Mouse (Mus musculus) neural tube, embryonic 11.5 days (tissue): ENCODE results near the gene Aars2. TPM values are rescaled to one million over a fixed set of nuclear protein-coding genes. Genes with fewer than 3 reads are reported as not detected.

Source experiments
- ATAC-seq: fragments of 200-750 bp; cut with Nextera tagmentation; 2 replicates; pipeline ENCODE4 v1.8.0; 2017; ENCODE audit warnings: moderate number of reproducible peaks, mild to moderate bottlenecking, moderate TSS enrichment, moderate library complexity; ENCODE audit not compliant: insufficient read depth, low FRiP score, low TSS enrichment
- DNase-seq: peaks from one replicate; pipeline ENCODE4 v3.0.0-alpha.2; 2015; ENCODE audit warnings: low spot score
- H3K27ac ChIP-seq: fragments of 300-500 bp; sonication (generic); 2 replicates; pipeline ENCODE4 v1.5.1; 2014; ENCODE audit warnings: low read depth, mild to moderate bottlenecking, low read length
- H3K27me3 ChIP-seq: fragments of 300-500 bp; sonication (generic); 2 replicates; pipeline ENCODE4 v1.6.1; 2014; ENCODE audit warnings: mild to moderate bottlenecking, low read length, mixed read lengths; ENCODE audit not compliant: control insufficient read depth, insufficient read depth
- H3K36me3 ChIP-seq: fragments of 300-500 bp; sonication (generic); 2 replicates; pipeline ENCODE4 v1.6.1; 2014; ENCODE audit warnings: mild to moderate bottlenecking, low read length, moderate library complexity, mixed read lengths; ENCODE audit not compliant: control insufficient read depth, insufficient read depth
- H3K4me1 ChIP-seq: fragments of 300-500 bp; sonication (generic); 2 replicates; pipeline ENCODE4 v1.6.1; 2014; ENCODE audit warnings: low read length, mixed read lengths; ENCODE audit not compliant: control insufficient read depth, insufficient read depth
- H3K4me2 ChIP-seq: fragments of 300-500 bp; sonication (generic); 2 replicates; pipeline ENCODE4 v1.6.1; 2014; ENCODE audit warnings: low read depth, mild to moderate bottlenecking, moderate library complexity
- H3K4me3 ChIP-seq: fragments of 300-500 bp; sonication (generic); 2 replicates; pipeline ENCODE4 v1.5.1; 2014; ENCODE audit warnings: low read depth, low read length
- H3K9ac ChIP-seq: fragments of 300-500 bp; sonication (generic); 2 replicates; pipeline ENCODE4 v1.6.1; 2014; ENCODE audit warnings: mild to moderate bottlenecking, low read length
- H3K9me3 ChIP-seq: fragments of 300-500 bp; sonication (generic); 2 replicates; pipeline ENCODE4 v1.6.1; 2016; ENCODE audit warnings: low read length; ENCODE audit not compliant: control insufficient read depth
- WGBS: fragments of 180-500 bp; shearing (Covaris S2); extraction: QIAGEN DNeasy Blood & Tissue Kit; methylation state at CpG from one replicate; pipeline ENCODE4 v1.1.7; 2014; 5-methylcytosine and 5-hydroxymethylcytosine counted together
- polyA plus RNA-seq: library from polyadenylated mRNA; unstranded; fragments of >200 nt; fragmentation: Nextera tagmentation; extraction: Ambion mirVana; gene quantifications from 2 replicates; pipeline ENCODE4 v1.2.1, GENCODE M21; 2014

Aars2 gene
- polyA plus RNA-seq, 1 experiment from 2014 or later, result 18.6 TPM

DNA sequence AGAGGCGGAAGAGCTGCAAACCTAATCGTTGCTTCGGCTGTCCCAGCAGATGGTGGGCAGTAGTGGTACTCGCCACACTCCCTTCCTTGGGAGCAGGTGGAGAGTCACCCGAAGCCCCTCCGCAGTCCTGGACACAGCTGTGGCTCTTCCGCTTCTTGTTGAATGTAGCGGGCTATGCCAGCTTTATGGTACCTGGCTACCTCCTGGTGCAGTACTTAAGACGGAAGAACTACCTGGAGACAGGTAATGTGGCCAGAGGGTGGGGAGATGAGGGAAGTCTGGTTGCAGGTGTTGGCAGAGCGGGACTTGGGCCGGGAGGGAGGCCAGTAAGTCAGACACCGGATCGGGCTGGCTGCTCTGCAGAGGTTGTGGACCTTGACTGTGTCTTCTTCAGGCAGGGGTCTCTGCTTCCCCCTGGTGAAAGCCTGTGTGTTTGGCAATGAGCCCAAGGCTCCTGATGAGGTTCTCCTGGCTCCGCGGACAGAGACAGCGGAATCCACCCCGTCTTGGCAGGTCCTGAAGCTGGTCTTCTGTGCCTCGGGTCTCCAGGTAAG is 58.0 kb downstream of the Aars2 start:
- peak overlapping the region; percentile 84 for H3K4me3 ChIP-seq
- ATAC-seq (peak; percentile 2; the same call in 1 of the 2 replicates), DNase-seq (no peak)
- peaks cover 6% of the 10 kb centered on the region for H3K4me1 ChIP-seq
- peak overlapping the region; percentile 77 for H3K27ac ChIP-seq
- H3K9me3 ChIP-seq, result no peaks in the 10 kb centered on the region
- peak overlapping the region; percentile 96 for H3K4me2 ChIP-seq
- H3K27me3 ChIP-seq, result no peaks in the 10 kb centered on the region
- peak overlapping the region; percentile 84 for H3K9ac ChIP-seq
- WGBS, result 13% methylated on average over 18 of the region's 18 CpGs
- peaks cover 22% of the 10 kb centered on the region for H3K36me3 ChIP-seq

DNA sequence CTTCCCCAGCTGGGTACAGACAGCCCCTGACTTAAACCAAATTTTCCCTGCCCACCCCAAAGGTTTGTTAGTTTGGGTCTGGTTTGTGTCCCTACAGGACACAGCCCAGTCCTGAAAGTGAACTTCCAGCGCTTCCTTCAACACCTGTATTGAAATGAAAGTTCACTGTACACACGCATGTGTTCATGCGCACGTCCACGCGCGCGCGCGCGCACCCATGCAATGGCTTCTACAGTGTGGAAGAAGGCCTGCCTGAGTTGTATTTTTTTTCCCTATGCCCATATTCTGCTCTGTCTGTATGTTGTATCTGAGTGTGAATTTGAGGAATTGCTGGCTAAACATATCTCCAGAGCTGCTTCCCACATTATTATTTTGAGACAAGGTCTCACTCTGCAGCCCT is 58.5 kb downstream of the Aars2 start:
- peak overlapping the region; percentile 96 for H3K4me2 ChIP-seq
- H3K36me3 ChIP-seq, result peaks cover 27% of the 10 kb centered on the region
- H3K9me3 ChIP-seq, result no peaks in the 10 kb centered on the region
- no peaks in the 10 kb centered on the region for H3K27me3 ChIP-seq
- H3K27ac ChIP-seq, result no peak overlapping the region
- DNase-seq, result no peak
- no peak for ATAC-seq
- H3K9ac ChIP-seq, result peak overlapping the region; percentile 84
- H3K4me1 ChIP-seq, result peaks cover 6% of the 10 kb centered on the region
- H3K4me3 ChIP-seq, result peak overlapping the region; percentile 84
- 96% methylated on average over 11 of the region's 11 CpGs for WGBS

GRCm38 (mm10) chr17:45566031-45566359 is 59.4 kb downstream of the Aars2 start:
- H3K4me2 ChIP-seq, result no peak overlapping the region
- DNase-seq (no peak), ATAC-seq (no peak)
- no peaks in the 10 kb centered on the region for H3K9me3 ChIP-seq
- H3K27ac ChIP-seq, result no peak overlapping the region
- no peak overlapping the region for H3K9ac ChIP-seq
- peaks cover 30% of the 10 kb centered on the region for H3K36me3 ChIP-seq
- no peak overlapping the region for H3K4me3 ChIP-seq
- 80% methylated on average over 1 of the region's 1 CpGs for WGBS
- peaks cover 6% of the 10 kb centered on the region for H3K4me1 ChIP-seq
- no peaks in the 10 kb centered on the region for H3K27me3 ChIP-seq

DNA sequence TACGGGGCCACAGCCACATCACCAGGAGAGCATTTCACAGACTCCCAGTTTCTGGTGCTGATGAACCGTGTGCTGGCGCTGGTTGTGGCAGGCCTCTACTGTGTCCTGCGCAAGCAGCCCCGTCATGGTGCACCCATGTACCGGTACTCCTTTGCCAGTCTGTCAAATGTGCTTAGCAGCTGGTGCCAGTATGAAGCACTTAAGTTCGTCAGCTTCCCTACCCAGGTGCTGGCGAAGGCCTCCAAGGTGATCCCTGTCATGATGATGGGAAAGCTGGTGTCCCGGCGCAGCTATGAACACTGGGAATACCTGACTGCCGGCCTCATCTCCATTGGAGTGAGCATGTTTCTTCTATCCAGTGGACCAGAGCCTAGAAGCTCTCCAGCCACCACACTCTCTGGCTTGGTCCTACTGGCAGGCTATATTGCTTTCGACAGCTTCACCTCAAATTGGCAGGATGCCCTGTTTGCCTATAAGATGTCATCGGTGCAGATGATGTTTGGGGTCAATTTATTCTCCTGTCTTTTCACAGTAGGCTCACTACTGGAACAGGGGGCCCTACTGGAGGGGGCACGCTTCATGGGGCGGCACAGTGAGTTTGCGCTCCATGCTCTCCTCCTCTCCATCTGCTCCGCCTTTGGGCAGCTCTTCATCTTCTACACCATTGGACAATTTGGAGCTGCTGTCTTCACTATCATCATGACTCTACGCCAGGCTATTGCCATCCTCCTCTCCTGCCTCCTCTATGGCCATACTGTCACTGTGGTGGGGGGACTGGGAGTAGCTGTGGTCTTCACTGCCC is 59.9 kb downstream of the Aars2 start:
- ATAC-seq (no peak), DNase-seq (no peak)
- Histone ChIP-seq H3K9ac (no peak overlapping the region), H3K9me3 (no peaks in the 10 kb centered on the region), H3K4me1 (peaks cover 6% of the 10 kb centered on the region), H3K27me3 (no peaks in the 10 kb centered on the region), H3K27ac (0 out of 2 replicates have a peak overlapping the region, but pooled peaks have one; percentile 6), H3K36me3 (peaks cover 35% of the 10 kb centered on the region), H3K4me3 (no peak overlapping the region), H3K4me2 (no peak overlapping the region)
- 71% methylated on average over 18 of the region's 18 CpGs for WGBS

- DNase-seq (no peak), ATAC-seq (0 out of 2 replicates have a peak, but pooled peaks have one; percentile 7)
- WGBS, result 24% methylated on average over 4 of the region's 4 CpGs
- peaks cover 35% of the 10 kb centered on the region for H3K36me3 ChIP-seq
- no peak overlapping the region for H3K4me2 ChIP-seq
- peaks cover 6% of the 10 kb centered on the region for H3K4me1 ChIP-seq
- H3K27ac ChIP-seq, result 0 out of 2 replicates have a peak overlapping the region, but pooled peaks have one; percentile 6
- H3K4me3 ChIP-seq, result no peak overlapping the region
- H3K27me3 ChIP-seq, result no peaks in the 10 kb centered on the region
- no peak overlapping the region for H3K9ac ChIP-seq
- H3K9me3 ChIP-seq, result no peaks in the 10 kb centered on the region
Observed at GRCm38 (mm10) chr17:45567162-45567601, 60.5 kb downstream of the Aars2 start.

GRCm38 (mm10) chr17:45568990-45569389 is 62.3 kb downstream of the Aars2 start:
- peaks cover 35% of the 10 kb centered on the region for H3K36me3 ChIP-seq
- 86% methylated on average over 12 of the region's 12 CpGs for WGBS
- peaks cover 6% of the 10 kb centered on the region for H3K4me1 ChIP-seq
- no peaks in the 10 kb centered on the region for H3K9me3 ChIP-seq
- ATAC-seq, result no peak
- DNase-seq, result no peak
- H3K4me2 ChIP-seq, result no peak overlapping the region
- H3K27me3 ChIP-seq, result no peaks in the 10 kb centered on the region
- H3K27ac ChIP-seq, result no peak overlapping the region
- H3K9ac ChIP-seq, result no peak overlapping the region
- no peak overlapping the region for H3K4me3 ChIP-seq

- no peak for DNase-seq
- H3K4me1 ChIP-seq, result peaks cover 8% of the 10 kb centered on the region
- no peak overlapping the region for H3K9ac ChIP-seq
- no peaks in the 10 kb centered on the region for H3K27me3 ChIP-seq
- 85% methylated on average over 4 of the region's 4 CpGs for WGBS
- H3K4me2 ChIP-seq, result no peak overlapping the region
- no peak overlapping the region for H3K4me3 ChIP-seq
- ATAC-seq, result no peak
- H3K9me3 ChIP-seq, result no peaks in the 10 kb centered on the region
- H3K36me3 ChIP-seq, result peaks cover 35% of the 10 kb centered on the region
- H3K27ac ChIP-seq, result no peak overlapping the region
Observed at GRCm38 (mm10) chr17:45569999-45570398, 63.4 kb downstream of the Aars2 start.
